Mouse (Mus musculus): ENCODE results near the gene Adamtsl3.
"Not testable (repeated sequence)": the region's sequence is repeated elsewhere in the genome, so short reads cannot be mapped to it uniquely, and the experiment has no call there.

The Adamtsl3 gene

GRCm38 (mm10) chr7:82361127-82361526, 25.6 kb downstream of the Adamtsl3 start:
- DNase-seq (ENCODE audit: low read depth) = no peak

GRCm38 (mm10) chr7:82364567-82364966, 29.1 kb downstream of the Adamtsl3 start:
- no peak for DNase-seq (ENCODE audit: low read depth)

GRCm38 (mm10) chr7:82366056-82366455, 30.6 kb downstream of the Adamtsl3 start:
- DNase-seq (ENCODE audit: low read depth) = no peak

- no peak for DNase-seq (ENCODE audit: low read depth)
Observed at GRCm38 (mm10) chr7:82366471-82366870, 31.0 kb downstream of the Adamtsl3 start.

GRCm38 (mm10) chr7:82368047-82368446, 32.6 kb downstream of the Adamtsl3 start:
- DNase-seq (ENCODE audit: low read depth) = no peak

- DNase-seq (ENCODE audit: low read depth) = no peak
Observed at GRCm38 (mm10) chr7:82370132-82370531, 34.6 kb downstream of the Adamtsl3 start.

- DNase-seq (ENCODE audit: low read depth) = no peak
Observed at GRCm38 (mm10) chr7:82371411-82371810, 35.9 kb downstream of the Adamtsl3 start.

- DNase-seq (ENCODE audit: low read depth) = no peak
Observed at GRCm38 (mm10) chr7:82378311-82378710, 42.8 kb downstream of the Adamtsl3 start.

GRCm38 (mm10) chr7:82379765-82380164, 44.3 kb downstream of the Adamtsl3 start:
- no peak for DNase-seq (ENCODE audit: low read depth)

- DNase-seq (ENCODE audit: low read depth) = no peak
Observed at GRCm38 (mm10) chr7:82382843-82383535, 47.5 kb downstream of the Adamtsl3 start.

- no peak for DNase-seq (ENCODE audit: low read depth)
Observed at GRCm38 (mm10) chr7:82383536-82383848, 48.0 kb downstream of the Adamtsl3 start.

GRCm38 (mm10) chr7:82387121-82387520, 51.6 kb downstream of the Adamtsl3 start:
- no peak for DNase-seq (ENCODE audit: low read depth)

- DNase-seq (ENCODE audit: low read depth) = no peak
Observed at GRCm38 (mm10) chr7:82394435-82395186, 59.1 kb downstream of the Adamtsl3 start.

GRCm38 (mm10) chr7:82395239-82395638, 59.7 kb downstream of the Adamtsl3 start:
- DNase-seq (ENCODE audit: low read depth) = no peak

GRCm38 (mm10) chr7:82395751-82396512, 60.4 kb downstream of the Adamtsl3 start:
- DNase-seq (ENCODE audit: low read depth) = no peak

- no peak for DNase-seq (ENCODE audit: low read depth)
Observed at GRCm38 (mm10) chr7:82396869-82397268, 61.4 kb downstream of the Adamtsl3 start.

- no peak for DNase-seq (ENCODE audit: low read depth)
Observed at GRCm38 (mm10) chr7:82397632-82398031, 62.1 kb downstream of the Adamtsl3 start.

- DNase-seq (ENCODE audit: low read depth) = no peak
Observed at GRCm38 (mm10) chr7:82405466-82406045, 70.1 kb downstream of the Adamtsl3 start.

- no peak for DNase-seq (ENCODE audit: low read depth)
Observed at GRCm38 (mm10) chr7:82410966-82411365, 75.5 kb downstream of the Adamtsl3 start.

GRCm38 (mm10) chr7:82416653-82417052, 81.2 kb downstream of the Adamtsl3 start:
- no peak for DNase-seq (ENCODE audit: low read depth)

- DNase-seq (ENCODE audit: low read depth) = no peak
Observed at GRCm38 (mm10) chr7:82417053-82417452, 81.6 kb downstream of the Adamtsl3 start.

GRCm38 (mm10) chr7:82420329-82421052, 85.0 kb downstream of the Adamtsl3 start:
- DNase-seq (ENCODE audit: low read depth) = not testable (repeated sequence)
